Comparison of ENCODE assay signal across 11 mouse cellular contexts in the genomic region with DNA sequence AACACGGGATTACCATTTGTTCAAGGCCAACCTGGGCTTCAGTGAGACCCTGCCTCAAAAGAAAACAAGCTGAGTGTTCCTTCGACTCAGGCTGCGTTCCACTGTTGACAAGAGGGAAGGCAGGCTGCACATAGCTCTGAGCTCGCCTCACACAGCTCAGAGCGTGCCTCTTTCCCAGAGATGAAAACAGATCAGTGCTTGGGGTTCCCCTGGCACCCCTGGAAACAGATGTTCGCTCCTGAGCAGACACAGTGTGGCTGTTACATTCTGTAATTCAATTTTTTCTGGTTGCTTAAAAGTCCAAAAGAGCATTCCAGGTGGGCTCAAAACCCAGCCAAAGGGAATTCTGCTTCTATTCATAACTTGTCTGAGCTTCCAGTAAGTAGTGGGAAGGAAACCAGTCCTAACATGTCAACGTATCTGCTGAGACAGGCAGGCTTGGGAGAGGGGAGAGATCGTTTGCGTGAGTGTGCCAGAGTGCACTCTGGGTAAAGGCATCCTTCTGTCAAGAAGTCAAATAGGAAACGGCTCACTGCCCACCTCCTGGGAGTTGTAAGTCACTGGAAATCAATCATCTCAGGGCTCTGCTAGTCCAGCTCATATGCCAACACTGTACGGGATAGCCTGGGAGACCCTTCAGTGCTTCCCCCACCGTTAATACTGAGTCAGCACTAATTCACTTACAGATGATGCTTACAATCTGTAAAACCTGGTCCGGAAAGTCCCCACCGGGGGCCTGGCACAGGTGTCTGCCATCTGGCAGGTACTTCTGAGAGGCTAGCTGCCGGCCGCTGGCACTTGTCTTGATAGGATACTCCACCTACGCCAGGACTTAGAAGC.
DNase-seq lines count a peak whose midpoint lies in the region; ATAC-seq and TF ChIP-seq lines count a peak whose summit lies in the region.
"Had no signal": no experiment of that assay in that cellular context is flagged by ENCODE, and none has a peak within 500 bp of the region (broad histone marks: within the 10 kb centered on the region; RNA-seq: fewer than 3 reads in every experiment).

No protein-coding gene starts in this region.

- WGBS in lung, embryonic 14.5 days: 43% methylated on average over 17 of the region's 17 CpGs
- 34% methylated on average over 17 of the region's 17 CpGs for WGBS in embryonic facial prominence, embryonic 13.5 days
- 50% methylated on average over 17 of the region's 17 CpGs for WGBS in neural tube, embryonic 14.5 days
- WGBS in kidney, adult 2 months: 46% methylated on average over 17 of the region's 17 CpGs

- no peaks in the 10 kb centered on the region for H3K9me3 ChIP-seq in lung, embryonic 14.5 days (ENCODE audit: low read depth, low read length)
- H3K9me3 ChIP-seq in embryonic facial prominence, embryonic 13.5 days: no peaks in the 10 kb centered on the region
- no peaks in the 10 kb centered on the region for H3K9me3 ChIP-seq in neural tube, embryonic 14.5 days (ENCODE audit: control insufficient read depth, low read length)

- no peaks in the 10 kb centered on the region for H3K4me1 ChIP-seq in lung, embryonic 14.5 days (ENCODE audit: insufficient read depth)
- H3K4me1 ChIP-seq in embryonic facial prominence, embryonic 13.5 days: peaks cover 25% of the 10 kb centered on the region
- H3K4me1 ChIP-seq in neural tube, embryonic 14.5 days (ENCODE audit: control insufficient read depth, insufficient read depth, low read length): 0 out of 2 replicates have a peak, but pooled peaks cover 4% of the 10 kb centered on the region
- H3K4me1 ChIP-seq in kidney, adult 2 months (ENCODE audit: control insufficient read depth, insufficient read depth, low read length): no peaks in the 10 kb centered on the region

- peak; percentile 28 for DNase-seq in lung, embryonic 14.5 days
- no peak for DNase-seq in lung, postnatal 4 days
- peak; percentile 86 to 87 for DNase-seq in cerebellum, adult 18-20 months
- DNase-seq in frontal cortex, postnatal 14 days (ENCODE audit: low spot score in 2 of 2): no peak
- no peak for DNase-seq in kidney, adult 2 months
- DNase-seq: adrenal gland, postnatal 10 days; gastrocnemius, postnatal 10 days; lung, postnatal 14 days had no signal

- no peak overlapping the region for H3K9ac ChIP-seq in lung, embryonic 14.5 days
- 0 out of 2 replicates have a peak overlapping the region, but pooled peaks have one; percentile 32 for H3K9ac ChIP-seq in embryonic facial prominence, embryonic 13.5 days
- H3K9ac ChIP-seq in neural tube, embryonic 14.5 days (replicated peaks; ENCODE audit: low read depth, low read length): no peak overlapping the region

- H3K27me3 ChIP-seq in lung, embryonic 14.5 days (ENCODE audit: insufficient read depth, low read length): no peaks in the 10 kb centered on the region
- no peaks in the 10 kb centered on the region for H3K27me3 ChIP-seq in embryonic facial prominence, embryonic 13.5 days
- H3K27me3 ChIP-seq in neural tube, embryonic 14.5 days (ENCODE audit: control insufficient read depth, insufficient read depth, low read length): no peaks in the 10 kb centered on the region
- no peaks in the 10 kb centered on the region for H3K27me3 ChIP-seq in kidney, adult 2 months (replicated peaks; ENCODE audit: control insufficient read depth, insufficient read depth, low read length)

- H3K4me2 ChIP-seq in lung, embryonic 14.5 days: no peak overlapping the region
- peak overlapping the region; percentile 33 for H3K4me2 ChIP-seq in embryonic facial prominence, embryonic 13.5 days
- no peak overlapping the region for H3K4me2 ChIP-seq in neural tube, embryonic 14.5 days (ENCODE audit: low read depth, low read length)

- H3K4me3 ChIP-seq in lung, embryonic 14.5 days (ENCODE audit: low read depth, low read length): no peak overlapping the region
- no peak overlapping the region for H3K4me3 ChIP-seq in embryonic facial prominence, embryonic 13.5 days
- H3K4me3 ChIP-seq in neural tube, embryonic 14.5 days (ENCODE audit: low read depth, low read length): no peak overlapping the region
- H3K4me3 ChIP-seq in kidney, adult 2 months (ENCODE audit: insufficient read depth, low read depth, low read length): no peak overlapping the region

- TF ChIP-seq POLR2A in kidney, adult 2 months (IDR thresholded peaks at IDR 0.05; ENCODE audit: low read depth, low read length): no peak

- no peak for TF ChIP-seq CTCF in lung, embryonic 14.5 days (IDR thresholded peaks at IDR 0.05; ENCODE audit: low read depth)
- TF ChIP-seq CTCF in kidney, adult 2 months (conservative IDR thresholded peaks at IDR 0.05; ENCODE audit: insufficient read depth, insufficient read length, low read depth, low read length): no peak

- 0 out of 2 replicates have a peak overlapping the region, but pooled peaks have one; percentile 18 for H3K27ac ChIP-seq in lung, embryonic 14.5 days (ENCODE audit: low read depth)
- H3K27ac ChIP-seq in embryonic facial prominence, embryonic 13.5 days: peak overlapping the region; percentile 64
- no peak overlapping the region for H3K27ac ChIP-seq in neural tube, embryonic 14.5 days (ENCODE audit: low read depth, low read length)
- no peak overlapping the region for H3K27ac ChIP-seq in kidney, adult 2 months (ENCODE audit: insufficient read depth, low read depth, low read length)

- no peaks in the 10 kb centered on the region for H3K36me3 ChIP-seq in lung, embryonic 14.5 days (ENCODE audit: insufficient read depth)
- no peaks in the 10 kb centered on the region for H3K36me3 ChIP-seq in embryonic facial prominence, embryonic 13.5 days
- no peaks in the 10 kb centered on the region for H3K36me3 ChIP-seq in neural tube, embryonic 14.5 days (ENCODE audit: control insufficient read depth, insufficient read depth, low read length)
- H3K36me3 ChIP-seq in kidney, adult 2 months (ENCODE audit: control insufficient read depth, insufficient read depth, low read length): no peaks in the 10 kb centered on the region
- H3K36me3 ChIP-seq: G1E had no signal

- peak; percentile 35; the same call in 1 of the 2 replicates for ATAC-seq in lung, embryonic 14.5 days (ENCODE audit: insufficient read depth)
- peak; percentile 65 for ATAC-seq in embryonic facial prominence, embryonic 13.5 days (ENCODE audit: insufficient number of reproducible peaks, insufficient read depth, low FRiP score, low TSS enrichment, low read depth)
- peak; percentile 60; the same call in 1 of the 2 replicates for ATAC-seq in neural tube, embryonic 14.5 days (ENCODE audit: low read depth)

Comparison
In these comparisons a context has a peak if more than half of its experiments do, and no peak if none do; other contexts are left out.
1. DNase-seq: peak in lung, embryonic 14.5 days (single experiment) and cerebellum, adult 18-20 months (2 of 2); none in lung, postnatal 4 days (0 of 2), frontal cortex, postnatal 14 days (0 of 2) and kidney, adult 2 months (single experiment).
2. H3K27ac ChIP-seq: peak in lung, embryonic 14.5 days (single experiment) and embryonic facial prominence, embryonic 13.5 days (single experiment); none in neural tube, embryonic 14.5 days (single experiment) and kidney, adult 2 months (single experiment).
3. Peak in every context shown above with its lines, with median percentiles within 50 percentile points of each other: ATAC-seq.